Mouse (Mus musculus) lung, postnatal 10 days (tissue): ENCODE measurements at regions not wholly inside any gene's neighbourhood (a gene's known extent, or its start where the extent isn't known, plus 50 kb on each side); places are given as distances from the start of the nearest gene placed in this dataset.

Source experiments
- DNase-seq: peaks from one replicate; pipeline ENCODE4 v3.0.0; 2021

GRCm38 (mm10) chr12:85527011-85527410, 53.3 kb downstream of the Fos start:
- no peak for DNase-seq

- no peak for DNase-seq
Measured at GRCm38 (mm10) chr12:85531638-85532037, 57.9 kb downstream of the Fos start.

GRCm38 (mm10) chr12:85532221-85532612, 58.5 kb downstream of the Fos start:
- DNase-seq, result peak; percentile 78

- peak; percentile 95 for DNase-seq
Measured at GRCm38 (mm10) chr12:85532613-85533460, 59.1 kb downstream of the Fos start.

GRCm38 (mm10) chr12:85533603-85534002, 59.9 kb downstream of the Fos start:
- DNase-seq, result no peak

GRCm38 (mm10) chr12:85539423-85539822, 59.4 kb upstream of the Jdp2 start:
- no peak for DNase-seq

GRCm38 (mm10) chr12:85541153-85541552, 57.7 kb upstream of the Jdp2 start:
- DNase-seq, result peak; percentile 87

GRCm38 (mm10) chr12:85542881-85543280, 55.9 kb upstream of the Jdp2 start:
- no peak for DNase-seq

GRCm38 (mm10) chr12:85543520-85543919, 55.3 kb upstream of the Jdp2 start:
- DNase-seq, result no peak

GRCm38 (mm10) chr12:85544801-85545200, 54.0 kb upstream of the Jdp2 start:
- no peak for DNase-seq

GRCm38 (mm10) chr12:85545718-85546117, 53.1 kb upstream of the Jdp2 start:
- no peak for DNase-seq

- DNase-seq, result peak; percentile 67
Measured at GRCm38 (mm10) chr12:85548076-85548475, 50.8 kb upstream of the Jdp2 start.
